Comparison of ENCODE assay signal across 13 mouse cellular contexts in genomic region chr5:38488673-38489615, GRCm38 (mm10). TPM values are rescaled to one million over a fixed set of nuclear protein-coding genes. Genes with fewer than 3 reads are reported as not detected.
A peak's percentile ranks its signal among the peaks of the same experiment; 100 is the strongest.
DNase-seq lines count a peak whose midpoint lies in the region; ATAC-seq and TF ChIP-seq lines count a peak whose summit lies in the region.
"Had no signal": no experiment of that assay in that cellular context is flagged by ENCODE, and none has a peak within 500 bp of the region (broad histone marks: within the 10 kb centered on the region; RNA-seq: fewer than 3 reads in every experiment).

No protein-coding gene starts in this region.

- H3K9ac ChIP-seq in heart, embryonic 16.5 days (ENCODE audit: low read length), result no peak overlapping the region
- 0 out of 2 replicates have a peak overlapping the region, but pooled peaks have one; percentile 5 for H3K9ac ChIP-seq in liver, embryonic 12.5 days
- H3K9ac ChIP-seq in liver, embryonic 11.5 days (ENCODE audit: low read depth, low read length), result no peak overlapping the region
- H3K9ac ChIP-seq: lung, embryonic 14.5 days had no signal

- H3K27ac ChIP-seq in heart, embryonic 16.5 days (ENCODE audit: low read length), result no peak overlapping the region
- no peak overlapping the region for H3K27ac ChIP-seq in liver, embryonic 12.5 days
- no peak overlapping the region for H3K27ac ChIP-seq in liver, embryonic 11.5 days (ENCODE audit: low read depth, low read length)
- H3K27ac ChIP-seq in small intestine, adult 2 months (ENCODE audit: insufficient read depth, low read depth, low read length), result peak overlapping the region; percentile 63
- H3K27ac ChIP-seq: hindbrain, postnatal 0 days; midbrain, embryonic 10.5 days had no signal

- H3K27me3 ChIP-seq in heart, embryonic 16.5 days (ENCODE audit: control insufficient read depth, insufficient read depth, low read length), result no peaks in the 10 kb centered on the region; the same call in 1 of the 2 replicates
- peaks cover 3% of the 10 kb centered on the region; the same call in 1 of the 2 replicates for H3K27me3 ChIP-seq in liver, embryonic 12.5 days (replicated peaks)
- no peaks in the 10 kb centered on the region for H3K27me3 ChIP-seq in liver, embryonic 11.5 days (replicated peaks; ENCODE audit: control insufficient read depth, insufficient read depth, low read length)
- H3K27me3 ChIP-seq in small intestine, adult 2 months (ENCODE audit: control insufficient read depth, insufficient read depth, low read length), result no peaks in the 10 kb centered on the region
- H3K27me3 ChIP-seq: CH12.LX had no signal

- H3K36me3 ChIP-seq in heart, embryonic 16.5 days (ENCODE audit: control insufficient read depth, insufficient read depth), result no peaks in the 10 kb centered on the region
- H3K36me3 ChIP-seq in liver, embryonic 12.5 days, result no peaks in the 10 kb centered on the region
- no peaks in the 10 kb centered on the region for H3K36me3 ChIP-seq in liver, embryonic 11.5 days (ENCODE audit: control insufficient read depth, insufficient read depth, low read length)
- 0 out of 2 replicates have a peak, but pooled peaks cover 2% of the 10 kb centered on the region for H3K36me3 ChIP-seq in small intestine, adult 2 months (ENCODE audit: control insufficient read depth, insufficient read depth, low read length)
- H3K36me3 ChIP-seq: midbrain, embryonic 10.5 days had no signal

- no peak for TF ChIP-seq CTCF in small intestine, adult 2 months (IDR thresholded peaks at IDR 0.05; ENCODE audit: extremely low read depth, insufficient read length, insufficient replicate concordance, low read depth, low read length)

- H3K9me3 ChIP-seq in heart, embryonic 16.5 days (replicated peaks; ENCODE audit: control insufficient read depth, low read length), result no peaks in the 10 kb centered on the region
- no peaks in the 10 kb centered on the region for H3K9me3 ChIP-seq in liver, embryonic 12.5 days (replicated peaks)
- no peaks in the 10 kb centered on the region for H3K9me3 ChIP-seq in liver, embryonic 11.5 days (ENCODE audit: control insufficient read depth, low read length)
- H3K9me3 ChIP-seq: midbrain, embryonic 10.5 days had no signal

- ATAC-seq in heart, embryonic 16.5 days (replicated peaks; ENCODE audit: extremely low read depth, insufficient read depth, low FRiP score), result 0 out of 2 replicates have a peak, but pooled peaks have one; percentile 23
- no peak for ATAC-seq in liver, embryonic 12.5 days
- no peak for ATAC-seq in liver, embryonic 11.5 days (replicated peaks; ENCODE audit: low FRiP score)
- ATAC-seq: hindbrain, postnatal 0 days had no signal

- intact Hi-C loops in heart, postnatal 10 days (cut with DNase I), result no loop called here

- DNase-seq in heart, postnatal 10 days, result no peak
- no peak for DNase-seq in liver, embryonic 11.5 days (ENCODE audit: low spot score)
- peak; percentile 49 to 78 for DNase-seq in kidney, postnatal 25 days
- DNase-seq in ovary, postnatal 36 days (ENCODE audit: low spot score), result no peak
- DNase-seq: cerebellum, adult 9-10 months; lung, embryonic 14.5 days; spleen, adult 18-20 months had no signal

- no peak overlapping the region for H3K4me2 ChIP-seq in heart, embryonic 16.5 days (ENCODE audit: low read depth, low read length)
- H3K4me2 ChIP-seq in liver, embryonic 12.5 days, result peak overlapping the region; percentile 32
- no peak overlapping the region for H3K4me2 ChIP-seq in liver, embryonic 11.5 days
- H3K4me2 ChIP-seq: lung, embryonic 14.5 days had no signal

- TF ChIP-seq POLR2A in small intestine, adult 2 months (IDR thresholded peaks at IDR 0.05; ENCODE audit: low read depth, low read length), result no peak

- peaks cover 5% of the 10 kb centered on the region; the same call in 1 of the 2 replicates for H3K4me1 ChIP-seq in heart, embryonic 16.5 days (ENCODE audit: control insufficient read depth, insufficient read depth, low read length)
- peaks cover 54% of the 10 kb centered on the region for H3K4me1 ChIP-seq in liver, embryonic 12.5 days
- peaks cover 4% of the 10 kb centered on the region; the same call in 1 of the 2 replicates for H3K4me1 ChIP-seq in liver, embryonic 11.5 days (replicated peaks; ENCODE audit: control insufficient read depth, insufficient read depth, low read length)
- peaks cover 21% of the 10 kb centered on the region for H3K4me1 ChIP-seq in small intestine, adult 2 months (ENCODE audit: control insufficient read depth, insufficient read depth, insufficient read length, low read length)

- no peak overlapping the region for H3K4me3 ChIP-seq in heart, embryonic 16.5 days (ENCODE audit: low read length)
- H3K4me3 ChIP-seq in liver, embryonic 12.5 days, result 0 out of 2 replicates have a peak overlapping the region, but pooled peaks have one; percentile 10
- no peak overlapping the region for H3K4me3 ChIP-seq in liver, embryonic 11.5 days (ENCODE audit: low read depth, low read length)
- peak overlapping the region; percentile 18; the same call in 1 of the 2 replicates for H3K4me3 ChIP-seq in small intestine, adult 2 months (ENCODE audit: low read depth, low read length)
- H3K4me3 ChIP-seq: midbrain, embryonic 10.5 days had no signal

- 52% methylated on average over 20 of the region's 20 CpGs for WGBS in heart, embryonic 16.5 days
- 72% methylated on average over 20 of the region's 20 CpGs for WGBS in liver, embryonic 12.5 days (ENCODE audit: insufficient replicate concordance)
- WGBS in liver, embryonic 11.5 days, result 79% methylated on average over 20 of the region's 20 CpGs
- WGBS in small intestine, adult 2 months, result 70% methylated on average over 20 of the region's 20 CpGs

RNA-seq across cellular contexts. Expression of gene Slc2a9, which starts 14.0 kb away (rescaled TPM):
- 0.62 and 0.64 TPM in 2 replicates for polyA plus RNA-seq in heart, embryonic 16.5 days (2015; fragmentation: Nextera tagmentation; extraction: Ambion mirVana)
- 1 to 10 TPM; 2.2 to 2.8 TPM for total RNA-seq in heart, postnatal 10 days (2021)
- polyA plus RNA-seq in liver, embryonic 12.5 days (2016; fragmentation: Nextera tagmentation; extraction: Ambion mirVana), result 0.60 and 1.2 TPM in 2 replicates
- 0.60 and 1.8 TPM in 2 replicates for polyA plus RNA-seq in liver, embryonic 11.5 days (2014; fragmentation: Nextera tagmentation; extraction: Ambion mirVana)
- 5.4 and 17.3 TPM in 2 replicates for polyA plus RNA-seq in small intestine, adult 2 months (2012; rRNA removed)

Comparison
In these comparisons a context has a peak if more than half of its experiments do, and no peak if none do; other contexts are left out.
1. H3K4me3 ChIP-seq: peak in liver, embryonic 12.5 days (single experiment) and small intestine, adult 2 months (single experiment); none in heart, embryonic 16.5 days (single experiment) and liver, embryonic 11.5 days (single experiment).
2. DNase-seq: peak in kidney, postnatal 25 days (2 of 2); none in heart, postnatal 10 days (0 of 2), liver, embryonic 11.5 days (single experiment) and ovary, postnatal 36 days (single experiment).